Mouse (Mus musculus): Measurements from ENCODE around the gene Foxp1. TPM values are rescaled to one million over a fixed set of nuclear protein-coding genes. Genes with fewer than 3 reads are reported as not detected.
A peak's percentile ranks its signal among the peaks of the same experiment; 100 is the strongest.

Gene Foxp1
- total RNA-seq, 2 experiments from 2014 or later: 69.8 to 75.1 TPM

GRCm38 (mm10) chr6:99521038-99521640, 1.4 kb downstream of the Foxp1 start:
- peak; percentile 19 to 43 for DNase-seq (ENCODE audit: low spot score in 2 of 2)

GRCm38 (mm10) chr6:99520676-99521037, 1.9 kb downstream of the Foxp1 start:
- peak in 1 of 2 experiments; percentile 14 for DNase-seq (ENCODE audit: low spot score in 2 of 2)

GRCm38 (mm10) chr6:99519806-99520675, 2.5 kb downstream of the Foxp1 start:
- no peak for DNase-seq (ENCODE audit: low spot score in 2 of 2)

- no peak for DNase-seq (ENCODE audit: low spot score in 2 of 2)
These were observed 3.5 kb downstream of the Foxp1 start for GRCm38 (mm10) chr6:99519052-99519451.

- no peak for DNase-seq (ENCODE audit: low spot score in 2 of 2)
These were observed 6.8 kb downstream of the Foxp1 start for GRCm38 (mm10) chr6:99515667-99516199.

GRCm38 (mm10) chr6:99511862-99512261, 10.7 kb downstream of the Foxp1 start:
- DNase-seq (ENCODE audit: low spot score in 2 of 2): no peak

GRCm38 (mm10) chr6:99509189-99509592, 13.3 kb downstream of the Foxp1 start:
- no peak for DNase-seq (ENCODE audit: low spot score in 2 of 2)

GRCm38 (mm10) chr6:99506816-99507215, 15.7 kb downstream of the Foxp1 start:
- DNase-seq (ENCODE audit: low spot score in 2 of 2): no peak

GRCm38 (mm10) chr6:99503741-99504140, 18.8 kb downstream of the Foxp1 start:
- DNase-seq (ENCODE audit: low spot score in 2 of 2): no peak

GRCm38 (mm10) chr6:99502727-99503126, 19.8 kb downstream of the Foxp1 start:
- no peak for DNase-seq (ENCODE audit: low spot score in 2 of 2)

- no peak for DNase-seq (ENCODE audit: low spot score in 2 of 2)
These were observed 20.2 kb downstream of the Foxp1 start for GRCm38 (mm10) chr6:99502314-99502713.

GRCm38 (mm10) chr6:99500570-99501270, 21.8 kb downstream of the Foxp1 start:
- no peak for DNase-seq (ENCODE audit: low spot score in 2 of 2)

- no peak for DNase-seq (ENCODE audit: low spot score in 2 of 2)
These were observed 24.4 kb downstream of the Foxp1 start for GRCm38 (mm10) chr6:99498082-99498481.

GRCm38 (mm10) chr6:99496114-99496513, 26.4 kb downstream of the Foxp1 start:
- no peak for DNase-seq (ENCODE audit: low spot score in 2 of 2)

- DNase-seq (ENCODE audit: low spot score in 2 of 2): no peak
These were observed 29.6 kb downstream of the Foxp1 start for GRCm38 (mm10) chr6:99492937-99493336.

GRCm38 (mm10) chr6:99491979-99492544, 30.5 kb downstream of the Foxp1 start:
- no peak for DNase-seq (ENCODE audit: low spot score in 2 of 2)

GRCm38 (mm10) chr6:99491146-99491545, 31.4 kb downstream of the Foxp1 start:
- no peak for DNase-seq (ENCODE audit: low spot score in 2 of 2)

- no peak for DNase-seq (ENCODE audit: low spot score in 2 of 2)
These were observed 32.4 kb downstream of the Foxp1 start for GRCm38 (mm10) chr6:99489900-99490648.

GRCm38 (mm10) chr6:99489423-99489822, 33.1 kb downstream of the Foxp1 start:
- DNase-seq (ENCODE audit: low spot score in 2 of 2): no peak

- DNase-seq (ENCODE audit: low spot score in 2 of 2): no peak
These were observed 36.5 kb downstream of the Foxp1 start for GRCm38 (mm10) chr6:99485884-99486640.

All from adrenal gland, postnatal 4 days (tissue).